Mouse (Mus musculus) olfactory bulb, adult 2 months (tissue): ENCODE results near the gene Msantd2.

ENCODE experiments used
- CTCF ChIP-seq: fragments of 200-500 bp; IDR thresholded peaks from 2 replicates; pipeline ENCODE4 v1.5.1; 2012; ENCODE audit warnings: low read depth, mild to moderate bottlenecking, low read length, moderate library complexity; ENCODE audit not compliant: insufficient read depth
- POLR2A ChIP-seq: fragments of 200-500 bp; IDR thresholded peaks from 2 replicates; pipeline ENCODE4 v1.6.1; 2012; ENCODE audit warnings: mild to moderate bottlenecking, low read depth, low read length, moderate library complexity; ENCODE audit not compliant: insufficient read depth

DNA sequence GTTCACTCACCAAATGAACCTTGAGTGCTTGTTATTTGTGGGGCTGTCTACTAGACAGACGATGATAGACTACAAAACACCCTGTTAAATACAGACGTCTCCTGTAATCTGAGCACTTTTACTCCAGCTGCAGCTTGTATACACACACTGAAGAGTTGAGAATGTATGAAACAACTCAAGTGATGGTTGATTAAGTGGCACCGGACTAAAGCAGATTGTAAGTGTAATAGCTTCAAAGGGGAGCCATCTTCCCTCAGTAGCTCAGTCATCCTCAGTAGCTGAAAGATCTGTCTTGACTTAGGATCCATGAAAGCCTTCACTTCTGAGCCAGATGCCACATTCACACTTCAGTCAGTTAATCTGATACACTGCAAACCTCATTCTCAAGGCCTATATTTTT lies 6.6 kb downstream of the Msantd2 start:
- TF ChIP-seq CTCF (no peak), POLR2A (no peak)
